Mouse (Mus musculus): ENCODE results near the gene Pnrc2. TPM values are rescaled to one million over a fixed set of nuclear protein-coding genes. Genes with fewer than 3 reads are reported as not detected.

Pnrc2 gene
- polyA plus RNA-seq, 1 experiment from 2014 or later = 97.9 TPM

DNA sequence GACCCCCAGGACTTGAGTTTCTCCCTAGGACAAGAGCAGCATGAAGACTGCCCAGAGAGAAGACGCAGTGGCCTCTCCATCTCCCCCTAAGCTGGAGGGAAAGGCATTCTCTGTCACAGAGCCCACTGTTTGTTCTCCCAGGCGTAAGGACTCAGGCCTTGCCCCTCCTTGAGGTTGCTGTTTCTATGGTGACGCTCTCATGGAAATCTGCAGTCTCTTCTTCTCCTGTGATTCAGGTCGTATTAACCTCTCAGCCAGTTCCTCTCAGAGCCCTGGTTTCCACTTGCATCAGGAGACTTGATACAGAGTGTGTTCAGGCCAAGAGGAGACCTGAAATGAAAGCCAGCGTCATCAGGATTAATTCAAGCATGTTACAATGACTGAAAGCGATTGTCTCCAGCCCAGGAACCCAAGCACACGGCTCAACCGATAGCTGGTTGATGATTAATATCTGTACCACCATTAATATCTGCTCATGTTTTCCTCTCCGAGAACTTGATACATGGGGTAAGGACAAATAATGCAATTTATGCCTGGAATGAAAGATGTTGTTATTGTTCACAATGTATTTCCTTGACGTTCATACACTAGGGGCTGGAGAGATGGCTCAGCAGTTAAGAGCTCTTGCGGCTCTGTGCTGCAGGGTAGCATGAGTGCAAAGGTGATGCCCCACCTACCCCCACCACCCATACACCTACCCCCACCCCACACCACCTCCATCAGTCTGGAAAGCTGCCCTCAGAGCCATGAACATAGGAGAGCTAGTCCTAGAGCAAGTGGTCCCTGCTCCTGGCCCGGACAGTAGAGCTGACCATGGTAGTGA, 40.1 kb downstream of the Pnrc2 start:
- ATAC-seq (ENCODE audit: low FRiP score, low read depth) = peak; percentile 78
- no peaks in the 10 kb centered on the region for H3K36me3 ChIP-seq
- H3K4me2 ChIP-seq = peak overlapping the region; percentile 17
- no peaks in the 10 kb centered on the region for H3K9me3 ChIP-seq
- H3K27me3 ChIP-seq = no peaks in the 10 kb centered on the region
- H3K9ac ChIP-seq = 0 out of 2 replicates have a peak overlapping the region, but pooled peaks have one; percentile 15
- H3K4me3 ChIP-seq = no peak overlapping the region
- peaks cover 22% of the 10 kb centered on the region for H3K4me1 ChIP-seq (replicated peaks)
- peak overlapping the region; percentile 84 for H3K27ac ChIP-seq (replicated peaks)
- WGBS = 31% methylated on average over 12 of the region's 12 CpGs

DNA sequence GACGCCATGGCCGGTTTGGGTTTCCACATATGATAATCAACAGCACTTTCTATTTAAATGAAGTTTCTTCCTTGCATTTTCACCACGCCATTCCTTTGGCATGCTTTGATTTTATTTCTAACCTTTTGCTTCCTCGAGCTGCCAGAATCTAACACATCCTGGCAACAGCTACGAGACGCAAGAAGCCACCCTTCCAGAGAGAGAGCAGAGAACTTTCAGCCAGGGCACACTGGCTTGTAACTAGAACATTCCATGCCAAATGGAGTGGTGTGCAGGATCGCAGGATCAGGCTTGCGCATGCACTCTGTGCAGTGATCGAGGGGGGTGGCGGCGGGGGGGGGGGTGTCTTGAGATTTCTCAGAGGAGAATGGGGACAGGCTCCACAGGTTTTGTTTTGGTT, 41.6 kb downstream of the Pnrc2 start:
- H3K27ac ChIP-seq (replicated peaks) = no peak overlapping the region
- no peaks in the 10 kb centered on the region for H3K36me3 ChIP-seq
- no peak overlapping the region for H3K4me3 ChIP-seq
- no peak for ATAC-seq (ENCODE audit: low FRiP score, low read depth)
- H3K4me1 ChIP-seq (replicated peaks) = peaks cover 26% of the 10 kb centered on the region
- H3K27me3 ChIP-seq = no peaks in the 10 kb centered on the region
- 70% methylated on average over 11 of the region's 11 CpGs for WGBS
- H3K4me2 ChIP-seq = no peak overlapping the region
- H3K9ac ChIP-seq = no peak overlapping the region
- H3K9me3 ChIP-seq = no peaks in the 10 kb centered on the region

DNA sequence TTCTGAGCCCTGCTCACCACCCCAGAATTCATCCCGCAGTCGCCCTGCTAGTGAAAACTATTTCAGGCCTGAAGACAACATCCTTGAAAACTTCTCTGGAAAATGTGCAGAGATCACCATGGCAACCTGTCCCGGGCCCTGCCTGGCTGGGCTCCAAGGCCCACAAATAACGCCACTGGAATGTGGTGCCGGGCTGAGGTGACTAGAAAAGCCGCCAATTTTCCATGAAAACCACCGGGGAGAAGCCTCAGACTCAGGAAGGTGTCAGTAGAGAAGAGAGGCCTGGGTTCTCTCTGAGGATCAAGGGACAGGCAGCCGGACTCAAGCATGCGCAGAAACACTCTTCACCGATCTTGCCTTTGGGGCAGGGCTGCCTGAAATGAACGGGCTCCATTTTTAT, 45.2 kb downstream of the Pnrc2 start:
- no peaks in the 10 kb centered on the region for H3K36me3 ChIP-seq
- 12% methylated on average over 11 of the region's 11 CpGs for WGBS
- H3K27ac ChIP-seq (replicated peaks) = peak overlapping the region; percentile 25
- no peak for ATAC-seq (ENCODE audit: low FRiP score, low read depth)
- H3K4me1 ChIP-seq (replicated peaks) = peaks cover 18% of the 10 kb centered on the region
- H3K4me2 ChIP-seq = peak overlapping the region; percentile 29; the same call in 1 of the 2 replicates
- no peak overlapping the region for H3K4me3 ChIP-seq
- no peaks in the 10 kb centered on the region for H3K9me3 ChIP-seq
- H3K27me3 ChIP-seq = no peaks in the 10 kb centered on the region
- H3K9ac ChIP-seq = no peak overlapping the region

DNA sequence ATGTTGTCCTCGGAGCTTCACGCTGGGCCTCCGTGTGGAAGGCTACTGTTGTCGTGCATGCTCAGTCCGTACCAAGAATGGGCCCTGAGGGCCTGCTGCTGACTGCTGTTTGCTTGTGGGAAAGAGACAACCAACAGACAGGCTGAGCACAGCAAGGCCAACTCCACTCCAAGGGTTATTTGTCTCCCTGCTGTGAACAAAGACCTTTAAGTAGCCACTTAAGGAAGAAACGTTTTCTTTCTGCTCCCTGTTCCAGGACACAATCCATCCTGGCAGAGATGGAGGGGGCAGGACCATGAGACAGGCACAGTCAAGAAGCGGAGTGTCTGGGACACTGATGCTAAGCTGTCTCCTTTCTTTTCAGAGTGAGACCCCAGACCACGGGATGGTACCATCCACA, 49.4 kb downstream of the Pnrc2 start:
- no peak for ATAC-seq (ENCODE audit: low FRiP score, low read depth)

DNA sequence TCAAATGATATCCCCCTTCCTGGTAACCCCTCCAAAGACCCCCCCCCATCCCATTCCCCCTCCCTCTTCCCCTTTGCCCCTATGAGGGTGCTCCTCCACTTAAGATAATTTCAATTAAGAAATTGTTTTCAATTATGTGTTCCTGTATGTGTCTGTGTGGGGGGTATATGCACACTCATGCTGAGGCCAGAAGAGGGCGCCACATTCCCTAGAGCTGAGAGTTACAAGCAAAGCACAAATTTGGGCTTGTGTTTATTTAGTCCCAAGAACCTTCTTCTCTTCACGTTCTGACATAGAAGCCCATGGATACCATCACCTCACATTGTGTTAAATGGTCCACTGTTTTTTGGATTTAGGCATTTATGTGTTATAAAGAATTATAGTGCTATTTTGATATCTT, 50.4 kb downstream of the Pnrc2 start:
- Histone ChIP-seq H3K27me3 (no peaks in the 10 kb centered on the region), H3K4me3 (no peak overlapping the region), H3K9me3 (no peaks in the 10 kb centered on the region), H3K36me3 (no peaks in the 10 kb centered on the region), H3K4me2 (no peak overlapping the region), H3K27ac (replicated peaks) (no peak overlapping the region), H3K4me1 (replicated peaks) (peaks cover 1% of the 10 kb centered on the region), H3K9ac (no peak overlapping the region)
- WGBS = 72% methylated on average over 2 of the region's 2 CpGs
- ATAC-seq (ENCODE audit: low FRiP score, low read depth) = no peak

More for the DNA sequence above, 49.4 kb downstream of the Pnrc2 start:
- Histone ChIP-seq H3K27me3 (no peaks in the 10 kb centered on the region), H3K4me1 (replicated peaks) (peaks cover 9% of the 10 kb centered on the region), H3K4me2 (no peak overlapping the region), H3K9ac (no peak overlapping the region), H3K27ac (replicated peaks) (no peak overlapping the region), H3K9me3 (no peaks in the 10 kb centered on the region), H3K4me3 (no peak overlapping the region), H3K36me3 (no peaks in the 10 kb centered on the region)
- WGBS = 50% methylated on average over 8 of the region's 8 CpGs

DNA sequence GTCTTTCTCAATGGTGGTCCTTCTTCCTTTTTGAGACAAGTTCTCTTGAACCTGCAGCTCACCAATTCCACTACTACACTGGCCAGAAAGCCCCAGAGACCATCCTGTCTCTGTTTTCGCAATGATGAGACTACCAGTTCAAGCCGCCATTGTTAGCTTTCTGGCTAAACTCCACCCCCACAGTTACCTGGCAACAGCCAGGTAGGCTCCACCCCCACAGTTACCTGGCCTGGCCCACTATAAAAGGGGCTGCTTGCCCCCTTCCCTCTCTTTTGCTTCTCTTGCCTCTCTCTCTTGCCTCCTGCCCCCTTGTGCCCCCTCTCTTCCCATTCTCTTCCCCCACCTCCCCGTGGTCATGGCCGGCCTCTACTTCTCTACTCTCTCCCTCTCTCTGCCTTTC, 51.9 kb downstream of the Pnrc2 start:
- WGBS = 84% methylated on average over 4 of the region's 4 CpGs
- no peak overlapping the region for H3K27ac ChIP-seq (replicated peaks)
- H3K9me3 ChIP-seq = no peaks in the 10 kb centered on the region
- no peak for ATAC-seq (ENCODE audit: low FRiP score, low read depth)
- H3K9ac ChIP-seq = no peak overlapping the region
- no peaks in the 10 kb centered on the region for H3K4me1 ChIP-seq (replicated peaks)
- no peak overlapping the region for H3K4me2 ChIP-seq
- no peaks in the 10 kb centered on the region for H3K36me3 ChIP-seq
- no peak overlapping the region for H3K4me3 ChIP-seq
- no peaks in the 10 kb centered on the region for H3K27me3 ChIP-seq

Other genes with a start within 250 kb of the Pnrc2 start
- gene Ifnlr1, start 187.6 kb downstream of the Pnrc2 start, polyA plus RNA-seq (2015; fragmentation: Nextera tagmentation; extraction: Ambion mirVana) = 0.38 and 0.43 TPM in 2 replicates
- gene Il22ra1, start 145.7 kb downstream of the Pnrc2 start, polyA plus RNA-seq (2015; fragmentation: Nextera tagmentation; extraction: Ambion mirVana) = not detected in 2 replicates
- gene Myom3, start 114.1 kb downstream of the Pnrc2 start, polyA plus RNA-seq (2015; fragmentation: Nextera tagmentation; extraction: Ambion mirVana) = 0.31 and 0.38 TPM in 2 replicates
- 164 and 168 TPM in 2 replicates for gene Srsf10, start 18.1 kb downstream of the Pnrc2 start, polyA plus RNA-seq (2015; fragmentation: Nextera tagmentation; extraction: Ambion mirVana)
- gene Cnr2, start 21.5 kb upstream of the Pnrc2 start, polyA plus RNA-seq (2015; fragmentation: Nextera tagmentation; extraction: Ambion mirVana) = 0.05 and 0.26 TPM in 2 replicates
- gene Fuca1, start 46.9 kb upstream of the Pnrc2 start, polyA plus RNA-seq (2015; fragmentation: Nextera tagmentation; extraction: Ambion mirVana) = 63.5 and 72.8 TPM in 2 replicates
- 58.9 and 61.5 TPM in 2 replicates for gene Hmgcl, start 72.6 kb upstream of the Pnrc2 start, polyA plus RNA-seq (2015; fragmentation: Nextera tagmentation; extraction: Ambion mirVana)
- gene Gale, start 89.9 kb upstream of the Pnrc2 start, polyA plus RNA-seq (2015; fragmentation: Nextera tagmentation; extraction: Ambion mirVana) = 43.8 and 48.1 TPM in 2 replicates
- gene Lypla2, start 98.8 kb upstream of the Pnrc2 start, polyA plus RNA-seq (2015; fragmentation: Nextera tagmentation; extraction: Ambion mirVana) = 200 and 214 TPM in 2 replicates
- 63.6 and 66.4 TPM in 2 replicates for gene Pithd1, start 113.4 kb upstream of the Pnrc2 start, polyA plus RNA-seq (2015; fragmentation: Nextera tagmentation; extraction: Ambion mirVana)
- gene Eloa, start 147.9 kb upstream of the Pnrc2 start, polyA plus RNA-seq (2015; fragmentation: Nextera tagmentation; extraction: Ambion mirVana) = 26.9 and 27.2 TPM in 2 replicates
- gene Rpl11, start 179.6 kb upstream of the Pnrc2 start, polyA plus RNA-seq (2015; fragmentation: Nextera tagmentation; extraction: Ambion mirVana) = 257 and 270 TPM in 2 replicates